Mouse (Mus musculus) spleen, postnatal 4 days (tissue): ENCODE measurements around the gene Mlxipl.
"Not testable (repeated sequence)": the region's sequence is repeated elsewhere in the genome, so short reads cannot be mapped to it uniquely, and the experiment has no call there.

Experiments
- DNase-seq, 2 experiments: peaks; one replicate each; pipeline ENCODE4 v3.0.0; 2022; ENCODE audit warnings: low spot score in 2 of 2

Gene Mlxipl

DNA sequence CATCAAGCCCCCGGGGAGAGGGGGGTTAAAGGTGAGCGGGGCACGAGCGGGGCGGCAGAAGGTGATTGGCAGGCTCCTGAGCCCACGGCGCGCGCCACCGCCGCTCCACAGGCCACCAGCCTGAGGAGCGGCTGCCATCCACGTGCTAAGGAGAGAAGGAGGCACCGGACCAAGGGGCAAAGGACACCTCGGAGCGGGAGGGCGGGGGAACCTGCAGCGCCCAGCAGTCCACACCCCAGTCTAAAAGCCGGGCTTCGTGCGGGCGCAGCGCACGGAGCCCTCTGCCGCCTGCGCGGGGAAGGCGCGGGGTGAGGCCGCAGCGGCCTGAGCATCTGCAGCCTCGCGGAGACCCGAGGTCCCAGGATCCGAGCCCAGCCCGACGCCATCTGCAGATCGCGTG is at the start of gene Mlxipl:
TSS of gene Mlxipl (plus strand) at position 238 of the 400 bp plus-strand sequence.
- DNase-seq = no peak

DNA sequence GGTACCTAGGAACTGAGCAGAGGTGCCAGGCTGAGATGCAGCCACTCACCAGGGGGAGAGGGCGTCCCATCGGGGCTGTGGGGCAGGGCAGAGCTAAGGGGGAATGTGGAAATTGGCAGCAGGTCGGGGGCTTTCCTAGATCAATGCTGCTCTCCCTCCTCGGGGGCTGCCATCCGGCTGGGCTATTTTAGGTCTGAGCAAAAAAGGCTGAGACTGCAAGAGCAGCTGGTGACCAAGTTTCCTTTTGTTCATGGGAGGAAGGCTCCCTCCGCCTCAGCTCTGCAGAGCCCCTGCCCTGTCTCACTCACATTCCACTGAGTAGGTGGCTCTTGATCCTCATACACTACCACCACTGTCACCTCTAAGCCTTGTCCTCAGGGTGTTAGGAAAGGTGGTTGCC is 49.6 kb upstream of the Mlxipl start:
- DNase-seq = no peak

DNA sequence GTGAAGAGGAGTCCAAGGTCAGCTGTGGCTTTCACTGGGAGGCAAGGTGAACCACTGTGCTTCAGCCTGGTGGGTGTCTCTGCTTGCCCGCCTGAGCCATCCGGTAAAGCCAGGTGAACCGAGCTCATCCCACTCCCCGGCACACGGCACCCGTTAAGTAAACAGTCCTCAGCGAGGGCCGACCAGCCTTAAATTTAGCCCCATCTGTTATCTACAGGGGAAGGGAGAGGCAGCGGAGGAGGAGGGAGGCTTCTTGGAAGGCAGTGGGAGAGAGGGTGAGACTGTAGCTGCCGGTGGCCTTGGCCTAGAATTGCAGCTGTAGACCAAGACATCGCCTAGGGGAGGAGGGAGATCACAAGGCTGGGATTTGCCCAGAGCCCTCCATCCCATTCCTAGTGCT is 48.9 kb upstream of the Mlxipl start:
- no peak for DNase-seq

- DNase-seq = no peak
These were observed 47.4 kb upstream of the Mlxipl start for GRCm38 (mm10) chr5:135042105-135042788.

DNA sequence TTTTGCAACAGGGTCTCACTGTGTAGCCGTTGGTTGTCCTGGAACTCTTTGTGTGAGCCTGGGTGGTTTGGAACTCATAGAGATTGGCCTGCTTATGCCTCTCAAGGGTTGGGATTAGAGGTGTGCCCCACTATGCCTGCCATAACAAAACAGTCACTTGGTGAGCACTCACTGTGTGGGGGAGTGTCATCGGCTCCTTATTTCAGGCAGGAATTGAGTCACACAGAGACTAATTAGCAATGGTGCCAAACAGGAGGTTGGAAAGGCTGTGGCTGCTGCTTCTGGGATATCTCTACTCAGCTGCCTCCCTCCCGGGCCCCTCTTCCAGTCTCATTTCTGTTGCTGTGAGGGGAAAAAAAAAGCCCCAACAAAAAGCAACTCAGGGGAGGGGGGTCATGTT is 45.1 kb upstream of the Mlxipl start:
- no peak for DNase-seq

DNA sequence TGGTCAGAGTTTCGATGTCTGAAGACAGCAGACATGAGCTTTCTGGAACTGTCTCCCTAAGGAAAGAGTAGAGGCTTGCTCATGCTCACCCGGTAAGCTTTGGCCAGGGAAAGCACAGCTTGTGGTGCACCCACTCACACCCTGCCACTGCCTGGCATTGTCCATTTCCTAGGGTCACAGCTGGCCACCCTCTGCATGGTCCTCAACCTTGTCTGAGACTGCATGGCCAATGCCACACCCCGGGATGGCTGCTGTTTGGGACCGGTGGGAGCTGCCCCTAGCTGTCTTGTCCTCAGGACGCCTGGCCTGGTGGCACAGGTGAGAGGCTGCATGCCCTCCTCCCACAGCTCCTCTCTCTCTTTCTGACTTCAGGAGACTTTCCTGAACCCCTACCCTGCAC is 41.2 kb upstream of the Mlxipl start:
- no peak for DNase-seq

DNA sequence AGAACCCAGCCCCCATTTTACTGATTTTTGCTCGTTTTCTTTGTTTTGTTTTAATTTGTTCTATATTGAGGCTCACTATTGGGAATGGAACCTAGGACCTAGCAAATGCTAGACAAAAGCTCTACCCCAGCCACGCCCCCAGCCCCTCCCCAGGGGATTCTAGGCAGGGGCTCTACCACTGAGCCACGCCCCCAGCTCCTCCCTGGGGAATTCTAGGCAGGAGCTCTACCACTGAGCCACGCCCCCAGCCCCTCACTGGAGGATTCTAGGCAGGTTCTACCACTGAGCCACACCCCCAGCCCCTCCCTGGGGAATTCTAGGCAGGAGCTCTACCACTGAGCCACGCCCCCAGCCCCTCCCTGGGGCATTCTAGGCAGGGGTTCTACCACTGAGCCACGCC is 40.4 kb upstream of the Mlxipl start:
- DNase-seq = not testable (repeated sequence)

- DNase-seq = no peak
These were observed 36.3 kb upstream of the Mlxipl start for GRCm38 (mm10) chr5:135053356-135053755.

- DNase-seq = peak; percentile 96 to 98
These were observed 25.9 kb upstream of the Mlxipl start, which contains the start of gene Dnajc30 for GRCm38 (mm10) chr5:135063629-135064381. TSS of gene Dnajc30 (plus strand) at chr5:135064202.

- DNase-seq = no peak
These were observed 25.3 kb upstream of the Mlxipl start for GRCm38 (mm10) chr5:135064382-135064766.

DNA sequence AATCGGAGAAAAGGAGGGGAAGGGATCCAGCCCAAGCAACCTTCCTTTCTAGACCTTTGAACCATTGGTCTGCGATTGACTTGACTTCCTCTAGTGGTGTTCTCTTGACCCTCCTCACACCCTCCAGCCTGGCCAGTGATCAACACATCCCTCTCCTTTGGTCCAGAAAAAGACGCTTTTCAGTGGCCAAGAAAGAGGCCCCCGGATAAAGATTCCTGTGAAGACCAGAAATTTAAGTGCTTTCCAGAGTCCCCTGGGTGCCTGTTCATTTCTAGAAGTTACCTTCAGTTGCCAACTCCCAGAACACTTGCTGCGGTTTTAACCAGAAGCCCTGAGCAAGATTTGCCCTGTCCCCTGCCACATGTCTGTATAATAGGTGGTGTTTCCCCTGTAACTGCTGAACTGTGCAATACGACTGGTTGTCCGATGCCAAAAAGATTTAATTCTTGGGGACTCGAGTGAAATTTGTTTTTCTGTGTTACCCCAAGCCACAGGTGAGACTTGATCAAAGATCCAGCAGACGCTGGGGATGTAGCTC is 24.7 kb upstream of the Mlxipl start, which contains the start of gene Bud23:
TSS of gene Bud23 (minus strand) at position 51 of the 538 bp plus-strand sequence.
- not testable (repeated sequence) for DNase-seq

GRCm38 (mm10) chr5:135066008-135066407 is 23.7 kb upstream of the Mlxipl start:
- DNase-seq = no peak

GRCm38 (mm10) chr5:135070448-135070847 is 19.2 kb upstream of the Mlxipl start:
- DNase-seq = no peak

DNA sequence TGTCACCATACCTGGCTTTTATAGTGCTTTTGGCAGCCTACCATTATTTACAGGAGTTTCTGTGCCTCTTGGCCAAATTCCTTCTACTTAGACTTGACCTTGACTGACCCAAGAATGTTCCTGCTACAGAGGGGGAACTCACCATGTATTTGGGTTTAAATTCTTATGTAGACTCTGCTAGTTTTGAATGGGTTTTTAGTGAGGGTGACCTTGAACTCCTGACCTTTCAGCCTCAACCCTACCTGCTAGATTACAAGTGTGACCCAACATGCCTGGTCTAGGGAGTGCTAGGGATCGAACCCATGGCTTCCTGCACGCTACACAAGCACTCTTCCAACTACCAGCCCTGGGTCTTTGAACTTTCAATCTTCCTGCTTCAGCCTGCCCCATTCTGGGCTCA is 17.6 kb upstream of the Mlxipl start:
- no peak for DNase-seq

GRCm38 (mm10) chr5:135072720-135073119 is 17.0 kb upstream of the Mlxipl start:
- DNase-seq = no peak

DNA sequence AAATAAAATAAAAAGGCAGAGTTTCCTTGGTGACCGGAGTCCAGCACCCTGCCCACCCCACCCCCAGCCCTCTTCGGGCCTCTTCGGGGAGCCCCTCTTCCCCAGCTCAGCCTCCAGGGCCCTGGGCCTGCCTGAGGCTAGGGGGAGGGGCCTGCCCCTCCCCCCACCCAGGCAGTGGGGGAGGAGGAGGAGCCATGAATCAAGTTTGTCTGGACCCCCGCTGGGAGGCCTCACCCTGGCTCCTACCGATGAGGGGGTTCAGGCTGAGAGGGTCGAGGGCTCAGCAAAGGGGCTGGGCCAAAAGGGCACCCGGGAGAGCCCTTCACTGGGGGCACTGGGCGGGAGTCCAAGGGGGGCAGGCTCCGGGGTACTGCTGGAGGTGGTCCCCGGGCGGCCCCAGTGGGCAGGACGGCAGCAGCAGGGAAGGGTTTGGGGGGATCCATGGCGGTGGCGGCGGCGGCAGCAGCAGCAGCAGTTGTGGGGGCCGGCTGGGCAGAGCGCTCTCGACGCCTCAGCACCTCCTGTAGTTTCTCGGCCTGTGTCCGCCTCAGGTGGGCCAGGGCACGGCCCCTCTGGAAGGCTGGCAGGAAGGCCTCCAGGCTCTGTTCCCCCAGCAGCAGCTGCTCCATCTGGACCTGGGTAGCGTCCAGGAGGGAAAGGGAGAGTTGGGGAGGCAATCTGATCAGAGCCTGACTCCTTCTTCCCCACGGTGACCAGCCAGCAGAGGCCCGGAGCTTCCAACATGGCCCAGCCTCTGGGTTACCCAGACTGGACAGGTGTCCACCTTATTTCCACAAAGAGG is 16.1 kb upstream of the Mlxipl start:
- no peak for DNase-seq

- DNase-seq = no peak
These were observed 14.0 kb upstream of the Mlxipl start for GRCm38 (mm10) chr5:135075655-135076054.

DNA sequence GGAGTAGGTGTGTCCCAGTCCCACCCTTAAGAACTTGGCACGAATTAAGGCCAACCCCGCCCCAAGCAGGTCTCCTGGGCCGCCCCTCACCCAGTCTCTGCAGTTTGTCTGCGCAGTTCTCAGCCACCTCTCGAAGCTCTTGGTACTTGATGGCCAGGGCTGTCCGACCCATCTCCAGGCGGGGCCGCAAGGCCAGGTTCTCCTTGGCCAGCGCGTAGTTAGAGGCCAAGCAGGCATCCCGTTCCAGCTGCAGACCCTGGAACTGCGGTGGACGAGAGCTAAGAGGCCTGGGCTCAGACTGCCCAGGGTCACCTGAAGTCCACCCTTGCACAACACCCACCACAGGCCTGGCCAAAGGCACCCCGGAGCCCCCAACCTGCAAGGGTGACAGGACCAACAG is 13.3 kb upstream of the Mlxipl start:
- no peak for DNase-seq

- no peak for DNase-seq
These were observed 12.7 kb upstream of the Mlxipl start for GRCm38 (mm10) chr5:135076931-135077505.

DNA sequence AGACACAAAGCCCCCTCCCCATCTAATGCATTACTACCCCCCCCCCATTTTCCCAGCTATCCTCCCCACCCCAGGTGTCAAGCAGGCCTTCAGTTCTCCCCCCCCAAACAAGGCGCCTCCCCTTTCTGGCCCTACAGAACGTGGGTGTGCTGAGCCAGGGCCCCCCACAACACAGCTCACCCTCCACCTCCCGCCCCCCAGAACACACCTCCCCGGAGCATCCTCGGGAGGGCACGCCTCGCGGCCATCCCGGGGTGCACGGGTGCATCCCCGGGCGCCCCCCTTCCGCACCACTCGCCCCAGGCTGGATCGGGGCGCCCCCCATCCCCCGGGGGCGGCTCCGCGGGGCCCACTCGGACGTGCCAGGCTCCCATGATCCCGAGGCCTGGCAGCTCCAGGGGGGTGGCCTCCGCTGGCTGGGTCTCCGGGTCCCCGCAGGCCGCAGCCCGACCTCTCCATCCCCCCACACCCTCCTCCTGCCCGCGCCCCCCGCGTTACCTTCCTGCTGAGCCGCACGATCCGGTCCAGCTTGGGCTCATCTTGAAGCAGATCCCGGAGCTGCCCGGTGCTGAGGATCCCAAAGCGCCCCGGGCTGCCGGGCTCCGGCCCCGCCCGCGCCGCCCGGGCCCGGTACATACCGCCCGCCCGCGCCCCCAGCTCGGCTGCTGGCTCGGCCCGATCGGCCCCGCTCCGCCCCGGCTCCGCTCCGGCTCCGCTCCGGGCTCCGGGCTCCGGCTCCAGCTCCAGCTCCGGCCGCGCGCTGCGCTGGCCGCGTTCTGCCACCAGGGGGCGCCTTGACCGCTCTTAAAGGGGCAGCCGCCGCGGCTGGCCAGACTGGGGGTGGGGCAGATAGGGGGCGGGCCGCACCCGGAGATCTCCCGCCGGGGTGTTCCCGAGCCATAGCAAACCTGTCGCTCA is 11.9 kb upstream of the Mlxipl start, which contains the start of gene Vps37d:
TSS of gene Vps37d (minus strand) at position 703 of the 918 bp plus-strand sequence.
- DNase-seq = peak; percentile 89 to 98

- no peak for DNase-seq
These were observed 11.2 kb upstream of the Mlxipl start for GRCm38 (mm10) chr5:135078482-135078810.
